Mouse (Mus musculus) ES-E14 (cell line): ENCODE measurements at regions not wholly inside any gene's neighbourhood (a gene's known extent, or its start where the extent isn't known, plus 50 kb on each side); places are given as distances from the start of the nearest gene placed in this dataset.
A peak's percentile ranks its signal among the peaks of the same experiment; 100 is the strongest.

Experiments
- DNase-seq: peaks from one replicate; pipeline ENCODE4 v3.0.0-alpha.2; 2013; ENCODE audit warnings: low read depth, low spot score
- H3K27ac ChIP-seq: 2 replicates; pipeline ENCODE4 v1.5.1; 2012; ENCODE audit warnings: low read depth, mild to moderate bottlenecking, low read length, moderate library complexity, mixed read lengths; ENCODE audit not compliant: poor library complexity, insufficient read depth, severe bottlenecking
- H3K36me3 ChIP-seq: 2 replicates; pipeline ENCODE4 v1.6.1; 2012; ENCODE audit warnings: mild to moderate bottlenecking, low read length, moderate library complexity, mixed read lengths; ENCODE audit not compliant: control insufficient read depth, poor library complexity, insufficient read depth, severe bottlenecking
- H3K4me1 ChIP-seq, 2 experiments: fragments of 150-350 bp in 1 of 2; sonication (generic) in 1 of 2; 2 replicates each; pipeline ENCODE4 v1.6.1; 2012; ENCODE audit warnings: low read length in 2 of 2, mild to moderate bottlenecking in 1 of 2, mixed read lengths in 1 of 2; ENCODE audit not compliant: control insufficient read depth in 2 of 2, insufficient read depth in 2 of 2, poor library complexity in 1 of 2
- H3K4me3 ChIP-seq, 2 experiments: fragments of 150-350 bp in 1 of 2; sonication (generic) in 1 of 2; 2 replicates each; pipeline ENCODE4 v1.5.1; 2012; ENCODE audit warnings: low read length in 2 of 2, low read depth in 1 of 2, mild to moderate bottlenecking in 1 of 2, mixed read lengths in 1 of 2; ENCODE audit not compliant: insufficient read depth in 1 of 2, poor library complexity in 1 of 2, severe bottlenecking in 1 of 2
- H3K9ac ChIP-seq: 2 replicates; pipeline ENCODE4 v1.6.1; 2012; ENCODE audit warnings: low read depth, mild to moderate bottlenecking, low read length, mixed read lengths; ENCODE audit not compliant: poor library complexity, insufficient read depth, severe bottlenecking
- H3K9me3 ChIP-seq: fragments of 150-350 bp; sonication (generic); 2 replicates; pipeline ENCODE4 v1.6.1; 2012; ENCODE audit warnings: low read depth, mild to moderate bottlenecking, low read length; ENCODE audit not compliant: control insufficient read depth, insufficient read depth
- CHD2 ChIP-seq: IDR thresholded peaks from 2 replicates; pipeline ENCODE4 v1.6.1; 2014; ENCODE audit warnings: mild to moderate bottlenecking, low read depth, low read length, inconsistent platforms
- HCFC1 ChIP-seq: IDR thresholded peaks from 2 replicates; pipeline ENCODE4 v1.6.1; 2012; ENCODE audit warnings: low read length, inconsistent platforms, borderline replicate concordance; ENCODE audit not compliant: insufficient read depth
- MAFK ChIP-seq: IDR thresholded peaks from 2 replicates; pipeline ENCODE4 v1.6.1; 2014; ENCODE audit warnings: mild to moderate bottlenecking, low read depth, low read length, inconsistent platforms; ENCODE audit not compliant: insufficient read depth
- ZC3H11A ChIP-seq: IDR thresholded peaks from 2 replicates; pipeline ENCODE4 v1.6.1; 2012; ENCODE audit warnings: low read depth, mild to moderate bottlenecking, inconsistent platforms, low read length, borderline replicate concordance
- ZNF384 ChIP-seq: IDR thresholded peaks from 2 replicates; pipeline ENCODE4 v1.6.1; 2012; ENCODE audit warnings: low read depth, low read length, inconsistent platforms
- in situ Hi-C, 2 experiments: fragments of 600-800 bp; cut with MboI; formaldehyde crosslinking; loops; one replicate each; pipeline ENCODE4 v1.15.1; 2025; ENCODE audit warnings: low sequenced_read_pairs in 2 of 2, inconsistent platforms in 1 of 2; ENCODE audit not compliant: unreplicated experiment in 2 of 2

GRCm38 (mm10) chr10:60913456-60913900, 82.1 kb upstream of the Unc5b start:
- Histone ChIP-seq H3K9ac (no peak overlapping the region), H3K36me3 (no peaks in the 10 kb centered on the region), H3K27ac (no peak overlapping the region), H3K4me1 (no peaks in the 10 kb centered on the region), H3K4me3 (no peak overlapping the region), H3K9me3 (no peaks in the 10 kb centered on the region)
- in situ Hi-C loops = no loop called here
- no peak for DNase-seq
- TF ChIP-seq CHD2 (no peak), ZNF384 (no peak), HCFC1 (no peak), MAFK (no peak), ZC3H11A (no peak)

- H3K4me1 ChIP-seq = no peaks in the 10 kb centered on the region
- TF ChIP-seq ZNF384 (no peak), ZC3H11A (no peak), MAFK (no peak), HCFC1 (no peak), CHD2 (no peak)
- H3K27ac ChIP-seq = no peak overlapping the region
- no peak for DNase-seq
- in situ Hi-C loops = no loop called here
- H3K9me3 ChIP-seq = no peaks in the 10 kb centered on the region
- no peaks in the 10 kb centered on the region for H3K36me3 ChIP-seq
- no peak overlapping the region for H3K9ac ChIP-seq
- no peak overlapping the region for H3K4me3 ChIP-seq
Measured at GRCm38 (mm10) chr10:60904351-60904750, 73.0 kb upstream of the Unc5b start.

- TF ChIP-seq MAFK = peak; percentile 34; the same call in 1 of the 2 replicates
- no peak for TF ChIP-seq HCFC1
- H3K27ac ChIP-seq = no peak overlapping the region
- no peak overlapping the region for H3K4me3 ChIP-seq
- no peak overlapping the region for H3K9ac ChIP-seq
- in situ Hi-C loops = no loop called here
- DNase-seq = no peak
- no peaks in the 10 kb centered on the region for H3K9me3 ChIP-seq
- no peaks in the 10 kb centered on the region for H3K36me3 ChIP-seq
- H3K4me1 ChIP-seq = no peaks in the 10 kb centered on the region
Measured at GRCm38 (mm10) chr10:60900992-60901391, 69.6 kb upstream of the Unc5b start.

- no peak overlapping the region for H3K9ac ChIP-seq
- TF ChIP-seq HCFC1 (no peak), MAFK (no peak), CHD2 (no peak), ZNF384 (no peak), ZC3H11A (no peak)
- H3K36me3 ChIP-seq = no peaks in the 10 kb centered on the region
- H3K4me3 ChIP-seq = no peak overlapping the region
- DNase-seq = no peak
- H3K9me3 ChIP-seq = no peaks in the 10 kb centered on the region
- in situ Hi-C loops = no loop called here
- H3K27ac ChIP-seq = no peak overlapping the region
- no peaks in the 10 kb centered on the region for H3K4me1 ChIP-seq
Measured at GRCm38 (mm10) chr10:60893810-60894147, 62.4 kb upstream of the Unc5b start.

- in situ Hi-C loops = no loop called here
Measured at GRCm38 (mm10) chr10:60893130-60893809, 61.9 kb upstream of the Unc5b start.

More at GRCm38 (mm10) chr10:60893130-60893809, 61.9 kb upstream of the Unc5b start:
- no peak for TF ChIP-seq ZC3H11A
- no peak for TF ChIP-seq HCFC1
- TF ChIP-seq MAFK = no peak
- TF ChIP-seq ZNF384 = no peak
- no peak for TF ChIP-seq CHD2
- no peaks in the 10 kb centered on the region for H3K9me3 ChIP-seq
- no peak for DNase-seq
- H3K4me1 ChIP-seq = no peaks in the 10 kb centered on the region
- no peak overlapping the region for H3K9ac ChIP-seq
- H3K27ac ChIP-seq = no peak overlapping the region
- no peak overlapping the region for H3K4me3 ChIP-seq
- no peaks in the 10 kb centered on the region for H3K36me3 ChIP-seq
